Mouse (Mus musculus) left cerebral cortex, postnatal 36 days (tissue): ENCODE measurements around the gene Nhej1. TPM values are rescaled to one million over a fixed set of nuclear protein-coding genes. Genes with fewer than 3 reads are reported as not detected.

ENCODE experiments used
- DNase-seq, 2 experiments: peaks; one replicate each; pipeline ENCODE4 v3.0.0; 2021 to 2022; ENCODE audit warnings: low spot score in 2 of 2, mixed read lengths in 1 of 2
- intact Hi-C: fragments of 180-260 bp; cut with DNase I; formaldehyde crosslinking; loops from one replicate; pipeline ENCODE4 v1.15.1; 2025
- total RNA-seq, 2 experiments: library from RNA; stranded (reverse); gene quantifications; 2 replicates each; pipeline ENCODE4 v1.2.3; 2021

The Nhej1 gene
- 1 to 10 TPM; 1.7 to 3.4 TPM for total RNA-seq

DNA sequence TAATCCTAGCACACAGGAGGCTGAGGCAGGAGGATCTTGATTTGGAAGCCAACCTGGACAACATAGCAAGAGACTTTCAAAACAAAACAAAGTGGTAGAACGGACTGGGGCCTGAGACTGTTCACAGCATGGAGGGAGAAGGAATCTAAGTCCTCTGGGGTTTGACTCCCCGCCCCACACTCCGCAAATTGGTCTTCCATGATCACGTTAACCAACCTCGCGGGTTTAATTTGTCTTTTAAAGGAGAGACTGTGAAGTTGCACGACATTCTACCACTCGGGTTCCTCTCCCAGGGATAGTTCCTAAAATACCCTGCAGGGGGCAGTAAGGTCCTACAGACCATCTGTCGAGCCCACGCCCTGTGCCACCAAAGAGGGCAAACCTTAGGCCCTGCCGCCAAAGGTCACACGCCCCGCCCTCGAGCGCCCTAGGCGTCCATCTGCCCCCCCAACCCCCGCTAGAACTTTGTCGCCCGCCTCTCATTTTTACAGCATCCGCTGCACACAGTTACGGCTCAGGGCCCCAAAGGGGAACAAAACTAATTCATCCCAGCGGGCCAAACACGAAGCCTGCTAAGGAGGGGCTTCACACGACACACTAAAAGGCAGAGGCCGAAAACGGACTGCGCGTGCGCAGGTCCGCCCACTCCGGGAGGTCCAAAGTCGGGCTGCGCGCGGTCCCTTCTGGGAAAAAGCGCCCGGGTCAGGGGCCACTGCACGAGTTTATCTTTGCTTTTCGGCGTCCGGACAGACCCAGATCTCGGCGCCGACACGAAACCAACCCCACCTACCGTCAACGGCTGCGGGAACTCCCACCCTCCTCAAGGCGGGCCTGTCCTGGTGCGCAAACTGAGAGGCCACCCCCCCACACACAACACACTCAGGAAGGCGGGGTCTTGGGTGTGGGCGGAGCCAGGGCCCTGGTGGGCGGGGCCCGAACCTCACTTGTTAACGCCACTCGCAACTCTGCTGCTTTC is at the start of gene Nhej1:
Nhej1 (minus strand) TSS at position 855 of the 976 bp plus-strand sequence.
- peak; percentile 86 to 88 for DNase-seq
- intact Hi-C loops: no loop called here

DNA sequence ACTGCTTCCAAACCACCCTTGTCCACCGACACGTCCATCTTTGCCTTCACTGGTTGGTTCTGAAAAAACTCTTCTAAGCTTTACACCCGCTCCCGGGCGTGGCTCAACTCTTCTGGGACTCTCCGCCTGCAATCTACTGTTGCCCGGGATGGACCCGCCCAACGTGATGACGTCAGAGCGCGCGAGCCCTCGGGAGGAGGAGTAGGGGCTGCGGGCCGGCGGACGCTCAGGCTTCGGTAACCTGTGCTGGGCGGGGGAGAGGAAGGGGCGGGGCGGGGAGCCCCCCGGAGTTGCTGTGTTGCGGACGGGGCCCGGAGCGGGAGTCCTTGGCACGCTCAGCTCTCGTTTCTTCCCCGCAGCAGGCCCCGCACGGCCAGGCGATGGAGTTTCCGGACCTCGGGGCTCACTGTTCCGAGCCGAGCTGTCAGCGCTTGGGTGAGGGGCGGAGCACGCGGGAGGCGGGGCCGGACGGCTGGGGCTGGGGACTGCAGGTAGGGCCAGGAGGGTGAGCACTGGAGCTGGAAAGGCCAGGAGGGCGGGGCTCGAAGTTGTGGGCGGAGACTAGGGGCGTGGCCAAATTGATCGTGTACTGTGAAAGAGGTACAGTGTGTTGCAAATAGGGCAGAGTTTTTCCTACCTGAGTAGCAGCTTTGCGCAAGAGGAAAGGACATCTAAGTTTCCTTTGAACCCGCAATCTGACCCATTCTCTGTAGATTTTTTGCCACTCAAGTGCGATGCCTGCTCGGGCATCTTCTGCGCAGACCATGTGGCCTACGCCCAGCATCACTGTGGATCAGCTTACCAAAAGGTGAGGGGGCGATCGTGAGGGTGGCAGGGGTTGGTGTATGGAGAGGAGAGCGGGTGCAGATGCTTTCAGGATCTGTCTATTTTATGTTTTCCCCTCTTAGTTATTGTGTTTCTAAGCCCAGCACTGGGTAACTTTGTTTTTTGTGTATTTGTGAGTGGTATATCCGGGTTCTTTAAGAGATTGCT is 43.8 kb upstream of the Nhej1 start, which contains the start of gene Zfand2b:
Zfand2b (plus strand) TSS at position 175 of the 993 bp plus-strand sequence.
- intact Hi-C loops: loop anchor here (2.0 kb wide), 1 partner anchor 26 kb away; the partner anchor contains the start of genes Cnppd1 and Retreg2
- DNase-seq: peak; percentile 94 to 95

DNA sequence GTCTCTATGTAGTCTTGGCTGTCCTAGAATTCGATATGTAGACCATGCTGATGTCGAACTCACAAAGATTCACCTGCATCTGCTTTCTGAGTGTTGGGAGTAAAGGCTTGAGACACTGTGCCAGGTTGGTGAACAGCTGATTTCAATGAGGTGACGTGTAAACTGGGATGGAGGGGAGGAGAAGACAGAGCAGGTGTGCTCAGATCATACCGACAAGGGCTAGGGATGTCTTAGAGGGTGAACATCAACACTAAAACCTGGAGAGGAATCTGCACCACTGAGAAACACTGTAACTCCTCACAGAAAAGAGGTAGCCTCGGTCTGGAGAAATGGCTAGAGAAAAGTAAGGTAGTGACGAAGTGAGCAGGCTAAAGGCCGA is 43.1 kb upstream of the Nhej1 start:
- intact Hi-C loops: loop anchor here (2.0 kb wide), 1 partner anchor 25 kb away; the partner anchor contains the start of genes Cnppd1 and Retreg2
- no peak for DNase-seq

DNA sequence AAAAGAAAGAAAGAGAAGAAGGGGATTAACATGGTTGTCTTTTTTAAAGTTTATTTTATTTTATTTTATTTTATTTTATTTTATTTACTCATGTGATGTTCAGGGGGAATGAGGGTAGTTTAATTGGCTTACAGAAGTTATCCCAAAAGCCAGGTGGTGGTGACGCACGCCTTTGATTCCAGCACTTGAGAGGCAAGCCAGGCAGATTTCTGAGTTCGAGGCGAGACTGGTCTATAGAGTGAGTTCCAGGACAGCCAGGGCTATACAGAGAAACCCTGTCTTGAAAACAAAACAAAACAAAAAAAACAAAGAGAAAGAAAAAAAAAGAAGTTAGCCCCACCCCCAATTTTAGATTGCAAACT is 35.2 kb upstream of the Nhej1 start:
- intact Hi-C loops: no loop called here
- DNase-seq: no peak

DNA sequence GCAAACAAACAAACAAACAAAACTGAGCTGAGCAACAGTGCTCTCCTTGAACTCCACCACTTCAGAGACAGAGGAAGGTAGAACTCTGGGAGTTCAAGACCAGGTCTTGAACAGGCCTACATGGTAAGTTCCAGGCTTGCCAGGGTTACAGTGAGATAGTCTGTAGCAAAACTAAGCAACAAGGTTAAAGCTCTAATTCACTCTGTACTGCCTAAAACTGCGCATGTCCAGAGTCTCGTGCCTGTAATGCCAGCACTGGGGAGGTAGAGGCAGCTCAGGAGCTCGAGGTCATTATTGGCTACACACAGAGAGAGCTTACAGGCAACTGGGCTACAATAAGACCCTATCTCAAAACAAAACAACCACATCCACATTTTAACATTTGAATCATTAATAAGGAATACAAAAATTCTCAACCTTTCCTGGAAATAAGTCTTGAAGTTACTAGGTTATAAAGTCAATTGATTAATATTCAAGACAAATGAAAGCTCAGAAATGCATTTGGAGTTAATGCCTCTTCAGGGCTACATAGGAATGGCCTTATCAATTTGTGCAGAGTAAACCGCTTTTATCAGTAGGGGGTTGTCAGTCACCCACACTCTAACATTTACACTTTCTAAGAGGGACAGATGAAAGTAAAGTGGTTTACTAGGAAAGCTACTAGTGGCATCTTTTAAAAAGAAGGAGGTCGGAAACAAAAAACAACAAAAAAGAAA is 34.7 kb upstream of the Nhej1 start:
- DNase-seq: no peak
- intact Hi-C loops: no loop called here

DNA sequence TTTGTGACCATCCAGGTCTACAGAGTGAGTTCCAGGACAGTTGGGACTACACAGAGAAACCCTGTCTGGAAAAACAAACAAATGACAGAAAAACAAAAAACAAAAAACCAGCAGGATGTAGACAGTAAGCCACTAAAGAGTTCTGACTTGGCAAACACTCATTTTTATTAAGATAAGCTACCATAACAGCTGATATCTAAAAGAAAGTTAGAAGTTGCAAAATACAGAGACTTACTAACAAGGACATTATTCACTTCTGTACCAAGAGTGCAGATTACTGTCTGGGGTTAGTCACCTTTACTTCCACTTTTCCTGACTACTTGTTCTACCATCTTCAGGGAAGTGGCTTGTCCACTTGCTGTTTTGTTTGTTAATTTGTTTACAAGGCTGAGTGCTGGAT is 34.0 kb upstream of the Nhej1 start:
- DNase-seq: no peak
- intact Hi-C loops: no loop called here

DNA sequence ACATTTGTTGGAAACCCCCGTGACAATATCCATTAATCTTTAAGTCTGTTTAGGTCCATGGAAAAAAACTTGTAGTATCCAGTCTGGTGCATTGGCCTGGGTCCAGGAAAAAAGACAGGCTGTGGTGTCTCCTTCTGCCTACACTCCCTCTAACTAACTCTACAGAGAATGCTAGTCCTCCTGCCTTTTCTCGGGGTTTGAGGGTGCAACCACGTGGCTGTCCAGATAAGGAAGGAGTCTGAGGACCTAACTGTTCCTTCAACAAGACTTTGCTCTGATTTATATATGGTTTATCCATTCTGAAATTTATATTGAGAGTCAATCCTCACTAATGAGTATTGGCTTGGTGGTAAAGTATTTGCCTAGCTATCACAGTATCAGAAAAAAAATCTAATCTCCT is 30.8 kb upstream of the Nhej1 start:
- intact Hi-C loops: no loop called here
- DNase-seq: no peak

DNA sequence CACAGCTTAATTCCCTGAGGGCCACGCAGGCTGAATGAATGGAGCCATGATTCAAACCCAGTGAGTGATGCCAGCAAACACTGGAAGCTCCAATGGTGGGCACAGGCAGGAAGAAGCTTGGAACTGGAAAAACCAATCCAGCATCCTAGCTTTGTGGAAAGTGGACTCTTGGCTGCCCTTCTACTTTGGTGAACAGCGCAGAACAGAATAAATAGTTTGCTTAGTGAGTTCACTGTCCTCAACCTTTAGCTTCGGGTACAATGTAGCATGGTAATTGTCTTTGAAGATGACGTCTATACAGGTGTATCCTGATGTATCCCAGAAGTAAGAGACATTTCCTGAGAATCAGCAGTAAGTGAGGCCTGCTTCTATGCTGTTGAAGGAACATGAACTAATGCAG is 23.7 kb upstream of the Nhej1 start:
- intact Hi-C loops: no loop called here
- DNase-seq: no peak

DNA sequence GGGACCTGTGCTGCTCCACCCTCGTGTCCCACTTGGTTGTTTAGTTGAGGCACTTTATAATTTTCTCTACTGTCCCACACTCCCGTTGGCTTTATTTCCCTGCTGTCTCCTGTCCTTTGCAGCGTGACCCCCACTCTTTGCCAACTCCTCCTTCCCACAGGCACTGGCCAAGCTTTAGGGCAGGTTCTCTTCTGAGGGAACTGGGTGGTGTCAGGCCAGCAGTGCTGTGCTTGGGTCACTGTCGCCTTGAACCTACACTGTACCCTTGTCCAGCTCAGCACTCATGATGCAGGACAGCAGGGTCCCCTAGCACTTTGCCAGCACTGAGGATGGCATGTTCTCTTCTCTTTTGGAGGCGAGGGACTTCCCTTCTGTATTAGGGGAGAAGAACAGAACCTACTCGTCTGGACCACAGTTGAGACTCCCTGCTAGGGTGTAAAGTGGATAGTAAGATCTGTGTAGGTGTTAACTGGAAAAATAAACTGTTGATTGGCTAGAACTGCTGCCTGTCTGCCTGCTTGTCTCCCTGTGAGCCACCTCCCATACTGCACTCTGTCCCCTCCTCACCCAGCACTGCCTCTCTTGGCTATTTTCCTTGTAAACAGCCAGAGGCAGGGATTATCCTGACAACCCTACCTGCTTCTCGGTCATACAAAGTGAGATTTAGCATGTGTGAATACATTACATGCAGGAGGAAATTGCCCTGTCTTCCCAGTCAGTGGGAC is 22.6 kb upstream of the Nhej1 start:
- intact Hi-C loops: no loop called here
- DNase-seq: no peak

DNA sequence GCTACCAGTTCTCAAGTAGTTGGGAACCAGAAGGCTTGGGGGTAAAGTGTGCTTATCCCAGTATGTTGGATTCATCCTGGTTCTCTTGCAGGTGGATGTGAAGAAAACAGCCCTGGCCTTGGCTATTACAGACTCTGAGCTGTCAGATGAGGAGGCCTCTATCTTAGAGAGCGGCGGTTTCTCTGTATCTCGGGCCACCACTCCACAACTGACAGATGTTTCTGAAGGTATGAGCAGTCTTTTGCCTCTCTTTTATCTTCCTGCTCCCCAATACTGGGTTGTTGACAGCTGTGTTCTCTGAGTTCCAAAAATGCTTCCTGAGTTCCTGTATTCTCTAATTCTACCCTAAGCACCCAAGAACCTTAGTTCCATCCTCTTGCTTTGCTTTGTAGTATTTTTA is 20.6 kb upstream of the Nhej1 start:
- intact Hi-C loops: no loop called here
- no peak for DNase-seq

DNA sequence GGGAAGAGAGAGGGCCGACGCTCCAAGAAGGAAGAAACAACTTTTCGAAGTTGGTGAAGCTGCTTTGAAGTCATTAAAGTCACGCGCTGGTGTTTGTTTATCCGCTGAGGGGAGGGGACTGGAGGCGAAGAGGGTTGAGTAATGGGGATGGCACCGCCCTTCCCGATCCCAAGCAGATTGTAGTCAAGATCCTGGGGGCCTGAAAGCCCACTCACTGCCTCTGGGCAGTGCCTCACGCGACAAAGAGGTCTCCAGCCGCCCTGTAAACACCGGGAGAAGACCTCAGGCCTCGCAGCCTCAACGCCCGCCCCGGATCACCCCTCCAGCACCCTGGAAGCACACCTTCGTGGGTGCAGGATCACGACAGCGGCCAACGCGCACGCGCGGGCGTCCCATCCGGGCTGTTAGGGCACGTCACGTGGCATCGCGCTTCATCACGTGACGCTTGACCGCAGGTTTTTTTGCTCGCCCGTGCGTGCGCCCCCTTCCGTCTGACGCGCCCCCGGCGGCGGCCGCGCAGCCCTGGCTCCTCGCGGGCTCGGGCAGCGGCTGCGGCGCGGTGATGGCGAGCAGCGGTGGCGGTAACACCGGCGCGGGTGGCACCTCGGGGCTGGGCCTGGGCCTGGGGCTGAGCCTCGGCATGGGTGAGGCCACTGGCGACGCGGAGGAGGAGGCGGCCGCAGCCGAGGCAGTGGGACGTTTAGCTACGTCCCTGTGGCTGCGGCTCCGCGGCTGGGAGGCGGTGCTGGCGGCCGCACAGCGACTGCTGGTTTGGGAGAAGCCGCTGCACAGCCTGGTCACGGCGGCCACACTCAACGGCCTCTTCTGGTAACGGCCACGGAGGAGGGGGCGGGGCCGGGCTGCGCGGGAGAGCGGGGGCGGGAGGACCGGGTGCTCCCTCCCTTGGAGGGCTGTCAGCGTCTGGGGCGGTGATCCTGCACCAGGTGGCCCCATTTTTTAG is 17.6 kb upstream of the Nhej1 start, which contains the start of the genes Cnppd1 and Retreg2:
Cnppd1 (minus strand) TSS at position 411 of the 961 bp plus-strand sequence.
Retreg2 (plus strand) TSS at position 478 of the 961 bp plus-strand sequence.
- intact Hi-C loops: loop anchor here (2.0 kb wide), 1 partner anchor 26 kb away; the partner anchor contains the start of gene Zfand2b
- DNase-seq: peak; percentile 97

DNA sequence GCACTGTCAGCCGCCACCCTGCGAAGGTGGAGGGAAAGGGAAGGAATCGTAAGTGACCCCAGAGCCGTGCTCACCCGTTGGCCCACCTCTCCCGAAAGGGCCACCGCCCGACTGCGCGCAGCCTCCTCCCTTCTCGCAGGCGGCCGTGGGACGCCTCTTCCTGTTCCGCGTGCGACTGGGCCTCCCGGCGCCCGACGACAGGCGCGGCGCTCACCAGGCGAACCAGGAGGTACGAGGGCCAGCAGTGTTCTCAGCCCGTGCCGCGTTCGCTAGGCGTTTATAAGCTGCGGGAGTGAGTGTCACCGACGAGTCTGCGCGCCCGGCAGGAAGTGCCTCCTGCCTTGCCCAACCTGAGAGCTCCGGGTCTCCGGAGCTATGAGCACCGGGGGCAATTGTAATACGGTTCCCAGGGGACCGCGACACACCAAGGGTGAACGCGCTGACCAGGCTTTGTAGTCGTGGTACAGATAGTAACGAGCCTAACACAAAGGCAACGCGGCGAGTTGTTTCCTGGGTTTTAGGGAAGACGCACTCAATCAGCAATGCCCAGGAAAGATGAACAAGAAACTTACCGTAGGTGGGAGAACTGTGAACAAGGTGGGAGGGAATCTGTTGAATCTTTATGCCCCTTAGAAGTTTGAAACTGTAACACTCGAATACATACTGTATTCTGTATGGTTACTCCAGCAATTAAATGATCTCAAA is 16.6 kb upstream of the Nhej1 start:
- intact Hi-C loops: loop anchor here (2.0 kb wide), 1 partner anchor 27 kb away; the partner anchor contains the start of gene Zfand2b
- peak; percentile 66 to 78 for DNase-seq

DNA sequence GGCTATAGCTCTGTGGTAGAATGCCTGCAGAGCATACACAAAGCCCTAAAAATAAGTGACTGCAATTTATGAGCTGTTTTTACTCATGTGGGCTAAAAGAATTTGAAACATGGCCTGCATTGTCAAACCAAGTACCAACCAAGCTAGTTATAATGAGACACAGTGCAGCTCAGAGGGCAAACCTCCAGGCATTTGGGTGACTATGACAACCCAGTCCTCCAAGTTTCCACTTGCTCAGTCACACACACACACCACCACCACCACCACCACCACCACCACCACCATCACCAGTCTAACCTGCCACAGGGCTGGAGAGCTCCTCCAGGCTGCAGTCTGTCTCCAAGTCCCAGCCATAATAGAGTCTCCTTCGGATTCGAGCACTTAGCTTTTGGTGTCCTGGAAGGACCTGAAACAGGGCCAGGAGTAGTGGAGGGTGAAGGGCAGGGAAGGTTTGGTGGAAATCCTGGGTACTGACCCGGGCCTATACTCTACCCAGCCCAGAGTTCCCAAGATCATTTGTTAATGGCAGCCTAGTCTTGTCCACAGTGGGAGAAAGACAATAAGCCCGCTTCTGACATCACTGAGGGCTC is 15.7 kb upstream of the Nhej1 start:
- DNase-seq: no peak
- intact Hi-C loops: no loop called here

DNA sequence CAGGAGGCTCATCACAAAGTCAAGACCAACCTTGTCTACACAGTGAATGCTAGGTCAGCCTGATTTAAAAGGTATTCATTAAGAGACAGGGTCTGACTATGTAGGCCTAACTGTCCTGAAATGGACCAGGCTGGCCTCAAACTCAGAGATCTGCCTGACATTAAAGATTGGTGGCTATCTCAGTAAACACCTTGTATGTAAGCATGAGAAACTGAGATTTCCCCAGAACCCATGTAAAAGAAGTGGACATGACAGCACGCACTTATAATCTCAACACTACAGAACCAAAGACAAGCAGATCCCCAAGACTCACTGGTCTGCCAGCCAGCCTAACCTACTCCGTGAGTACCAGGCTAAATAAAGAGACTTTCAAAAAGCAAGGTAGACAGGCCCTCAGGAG is 13.4 kb upstream of the Nhej1 start:
- intact Hi-C loops: no loop called here
- DNase-seq: no peak

DNA sequence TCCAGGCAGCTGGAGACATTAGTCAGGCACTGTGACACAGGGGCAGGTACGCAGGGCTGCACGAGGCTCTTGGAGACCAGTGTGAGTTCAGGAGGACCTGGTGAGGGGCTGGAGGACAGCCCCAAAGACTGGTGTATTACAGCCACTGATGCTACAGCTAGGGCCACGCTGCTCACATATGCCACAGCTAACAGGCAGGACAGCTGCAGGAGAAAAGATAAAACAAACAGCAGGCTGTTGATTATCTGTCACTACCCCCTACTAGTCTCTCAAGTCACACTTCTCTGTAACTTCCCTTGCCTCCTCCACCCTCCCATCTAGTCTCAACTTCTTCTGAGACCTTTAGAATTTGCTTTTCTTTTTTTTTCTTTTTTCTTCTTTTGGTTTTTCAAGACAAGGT is 11.7 kb upstream of the Nhej1 start:
- DNase-seq: no peak
- intact Hi-C loops: no loop called here

DNA sequence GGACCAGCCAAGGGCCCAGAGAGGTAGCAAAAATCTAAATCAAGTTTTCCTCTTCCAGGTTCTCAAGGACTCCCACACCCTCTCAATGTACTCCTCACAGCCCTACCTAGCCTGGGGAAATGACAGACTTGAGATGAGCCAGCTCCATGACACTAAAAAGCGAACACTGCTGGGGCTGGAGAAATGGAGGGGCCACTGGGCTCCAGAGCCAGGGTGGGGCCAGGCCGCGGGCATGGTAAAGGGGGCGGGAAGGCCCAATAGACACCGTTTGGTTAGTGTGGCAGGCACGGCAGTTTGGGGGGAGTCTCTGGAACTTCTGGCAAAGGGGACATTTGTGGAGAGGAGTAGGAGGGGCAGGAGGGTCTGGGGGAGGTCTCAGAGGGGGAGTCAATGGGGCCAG is 11.3 kb upstream of the Nhej1 start:
- intact Hi-C loops: no loop called here
- no peak for DNase-seq
